Mouse (Mus musculus) midbrain, embryonic 15.5 days (tissue): ENCODE results near the gene Shc2. TPM values are rescaled to one million over a fixed set of nuclear protein-coding genes. Genes with fewer than 3 reads are reported as not detected.
A peak's percentile ranks its signal among the peaks of the same experiment; 100 is the strongest.

Source experiments
- ATAC-seq: fragments of 200-750 bp; cut with Nextera tagmentation; replicated peaks from 2 replicates; pipeline ENCODE4 v1.8.0; 2017; ENCODE audit warnings: moderate TSS enrichment
- H3K27ac ChIP-seq: fragments of 300-500 bp; sonication (generic); 2 replicates; pipeline ENCODE4 v1.5.1; 2015; ENCODE audit warnings: mild to moderate bottlenecking, inconsistent platforms
- H3K27me3 ChIP-seq: fragments of 300-500 bp; sonication (generic); replicated peaks from 2 replicates; pipeline ENCODE4 v1.6.1; 2015; ENCODE audit warnings: inconsistent platforms
- H3K36me3 ChIP-seq: fragments of 300-500 bp; sonication (generic); replicated peaks from 2 replicates; pipeline ENCODE4 v1.6.1; 2015; ENCODE audit warnings: inconsistent platforms
- H3K4me1 ChIP-seq: fragments of 300-500 bp; sonication (generic); 2 replicates; pipeline ENCODE4 v1.6.1; 2015; ENCODE audit warnings: inconsistent platforms
- H3K4me2 ChIP-seq: fragments of 300-500 bp; sonication (generic); 2 replicates; pipeline ENCODE4 v1.6.1; 2015; ENCODE audit warnings: inconsistent platforms, mild to moderate bottlenecking, moderate library complexity
- H3K4me3 ChIP-seq: fragments of 300-500 bp; sonication (generic); 2 replicates; pipeline ENCODE4 v1.5.1; 2015; ENCODE audit warnings: mild to moderate bottlenecking, inconsistent platforms
- H3K9ac ChIP-seq: fragments of 300-500 bp; sonication (generic); 2 replicates; pipeline ENCODE4 v1.6.1; 2015; ENCODE audit warnings: mild to moderate bottlenecking, inconsistent platforms
- H3K9me3 ChIP-seq: fragments of 300-500 bp; sonication (generic); 2 replicates; pipeline ENCODE4 v1.6.1; 2016; ENCODE audit warnings: inconsistent platforms
- WGBS: fragments of 180-500 bp; shearing (Covaris S2); methylation state at CpG from one replicate; pipeline ENCODE4 v1.1.7; 2015; ENCODE audit warnings: mixed read lengths; 5-methylcytosine and 5-hydroxymethylcytosine counted together
- polyA plus RNA-seq: library from polyadenylated mRNA; unstranded; fragments of >200 nt; fragmentation: Nextera tagmentation; extraction: Ambion mirVana; gene quantifications from 2 replicates; pipeline ENCODE4 v1.2.1, GENCODE M21; 2015

The Shc2 gene
- polyA plus RNA-seq, 1 experiment from 2014 or later: 30.1 TPM

DNA sequence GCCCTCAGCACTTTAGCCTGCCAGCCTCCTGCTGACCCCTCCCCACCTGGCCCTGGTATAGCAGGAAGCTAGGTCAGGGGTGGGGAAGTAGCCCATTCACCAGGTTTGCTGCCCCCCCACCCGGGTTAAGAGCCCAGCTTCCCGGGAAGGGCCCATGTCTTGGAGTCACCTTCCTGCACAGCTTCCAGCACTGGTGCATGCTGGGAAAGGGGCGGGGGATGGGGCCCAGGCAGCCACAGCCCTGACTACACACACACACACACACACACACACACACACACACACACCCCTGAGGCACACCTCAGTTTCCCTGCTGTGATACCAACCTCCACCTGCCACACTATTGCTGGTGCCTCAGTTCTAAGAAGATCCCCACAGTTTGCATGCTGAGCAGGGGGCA is 24.1 kb upstream of the Shc2 start:
- H3K4me3 ChIP-seq: no peak overlapping the region
- no peak for ATAC-seq
- no peak overlapping the region for H3K27ac ChIP-seq
- H3K9me3 ChIP-seq: no peaks in the 10 kb centered on the region
- no peak overlapping the region for H3K9ac ChIP-seq
- H3K4me1 ChIP-seq: no peaks in the 10 kb centered on the region
- H3K36me3 ChIP-seq: no peaks in the 10 kb centered on the region
- H3K4me2 ChIP-seq: no peak overlapping the region
- no peaks in the 10 kb centered on the region for H3K27me3 ChIP-seq
- WGBS: 50% methylated on average over 3 of the region's 3 CpGs

- Histone ChIP-seq H3K36me3 (no peaks in the 10 kb centered on the region), H3K4me1 (peaks cover 7% of the 10 kb centered on the region), H3K27me3 (no peaks in the 10 kb centered on the region), H3K4me3 (no peak overlapping the region), H3K9me3 (no peaks in the 10 kb centered on the region), H3K27ac (no peak overlapping the region), H3K9ac (no peak overlapping the region), H3K4me2 (no peak overlapping the region)
- WGBS: 81% methylated on average over 2 of the region's 2 CpGs
- ATAC-seq: no peak
Measured at GRCm38 (mm10) chr10:79660298-79660697, 22.6 kb upstream of the Shc2 start.

DNA sequence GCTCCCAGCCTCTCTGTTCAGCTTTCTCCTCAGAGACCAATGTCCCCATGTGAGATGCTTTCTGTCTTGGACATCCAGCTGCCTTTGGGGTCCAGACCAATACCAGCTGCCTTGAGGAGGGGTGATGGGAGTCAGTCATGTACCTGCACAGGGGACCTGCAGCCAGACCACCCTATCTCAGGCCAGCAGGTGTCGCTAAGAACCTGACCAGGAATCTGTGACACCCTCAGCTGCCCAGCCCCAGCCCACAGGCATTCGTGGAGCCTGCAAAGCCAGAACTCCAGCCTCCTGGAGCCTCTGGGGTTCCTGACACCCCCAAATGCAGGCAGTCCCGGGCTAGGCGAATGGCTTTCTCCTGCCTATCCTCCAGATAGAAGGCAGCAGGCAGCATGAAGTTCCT is 21.1 kb upstream of the Shc2 start:
- no peaks in the 10 kb centered on the region for H3K27me3 ChIP-seq
- no peak overlapping the region for H3K9ac ChIP-seq
- no peak overlapping the region for H3K27ac ChIP-seq
- H3K4me3 ChIP-seq: no peak overlapping the region
- 14% methylated on average over 4 of the region's 4 CpGs for WGBS
- no peaks in the 10 kb centered on the region for H3K36me3 ChIP-seq
- H3K9me3 ChIP-seq: no peaks in the 10 kb centered on the region
- no peak for ATAC-seq
- peaks cover 22% of the 10 kb centered on the region for H3K4me1 ChIP-seq
- H3K4me2 ChIP-seq: no peak overlapping the region

- peak; percentile 93 for ATAC-seq
- no peaks in the 10 kb centered on the region for H3K27me3 ChIP-seq
- peaks cover 23% of the 10 kb centered on the region for H3K4me1 ChIP-seq
- peak overlapping the region; percentile 79 for H3K27ac ChIP-seq
- WGBS: 8% methylated on average over 1 of the region's 1 CpGs
- no peak overlapping the region for H3K4me3 ChIP-seq
- H3K36me3 ChIP-seq: no peaks in the 10 kb centered on the region
- H3K9ac ChIP-seq: no peak overlapping the region
- no peaks in the 10 kb centered on the region for H3K9me3 ChIP-seq
- H3K4me2 ChIP-seq: peak overlapping the region; percentile 16; the same call in 1 of the 2 replicates
Measured at GRCm38 (mm10) chr10:79654946-79655395, 17.3 kb upstream of the Shc2 start.

- 84% methylated on average over 7 of the region's 7 CpGs for WGBS
- ATAC-seq: no peak
- H3K9ac ChIP-seq: no peak overlapping the region
Measured at GRCm38 (mm10) chr10:79652789-79653188, 15.1 kb upstream of the Shc2 start.

GRCm38 (mm10) chr10:79649070-79649751 is 11.5 kb upstream of the Shc2 start:
- no peaks in the 10 kb centered on the region for H3K9me3 ChIP-seq
- WGBS: 31% methylated on average over 7 of the region's 7 CpGs

More at GRCm38 (mm10) chr10:79652789-79653188, 15.1 kb upstream of the Shc2 start:
- Histone ChIP-seq H3K27ac (no peak overlapping the region), H3K4me2 (no peak overlapping the region), H3K9me3 (no peaks in the 10 kb centered on the region), H3K27me3 (no peaks in the 10 kb centered on the region), H3K4me1 (peaks cover 23% of the 10 kb centered on the region), H3K4me3 (no peak overlapping the region), H3K36me3 (no peaks in the 10 kb centered on the region)

DNA sequence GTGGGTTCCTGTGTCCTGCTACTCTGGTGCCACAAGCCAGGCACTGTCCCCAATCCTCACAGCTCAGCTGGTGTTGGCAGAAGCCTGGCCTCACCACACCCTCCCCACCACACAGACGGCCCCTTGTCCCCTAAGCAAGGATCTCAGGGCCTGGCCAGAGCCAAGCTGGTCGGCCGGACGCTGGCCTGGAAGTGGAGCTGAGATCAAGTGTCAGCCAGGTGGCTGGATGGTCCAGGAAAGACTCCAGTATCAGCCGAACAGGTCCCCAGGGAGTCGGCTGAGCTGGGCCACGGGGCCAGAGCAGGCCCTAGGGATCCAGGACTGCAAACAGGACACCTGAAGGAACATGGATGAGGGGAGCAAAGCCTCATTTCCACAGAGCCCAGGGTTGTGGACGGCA is 8.0 kb upstream of the Shc2 start, which contains the start of gene Odf3l2:
Gene Odf3l2, minus strand, starts transcription at position 28 of the 400 bp plus-strand sequence.
- Histone ChIP-seq H3K4me3 (no peak within 1 kb of the TSS), H3K27me3 (no peaks in the 10 kb centered on the region), H3K27ac (no peak within 1 kb of the TSS), H3K4me1 (no peaks in the 10 kb centered on the region), H3K4me2 (no peak within 1 kb of the TSS), H3K36me3 (no peaks in the 10 kb centered on the region), H3K9ac (no peak within 1 kb of the TSS), H3K9me3 (no peaks in the 10 kb centered on the region)
- ATAC-seq: no peak
- WGBS: 79% methylated on average over 8 of the region's 8 CpGs

More at GRCm38 (mm10) chr10:79649070-79649751, 11.5 kb upstream of the Shc2 start:
- no peak overlapping the region for H3K27ac ChIP-seq
- ATAC-seq: no peak; the same call in 1 of the 2 replicates
- H3K4me1 ChIP-seq: peaks cover 5% of the 10 kb centered on the region
- H3K27me3 ChIP-seq: no peaks in the 10 kb centered on the region
- no peaks in the 10 kb centered on the region for H3K36me3 ChIP-seq
- H3K9ac ChIP-seq: no peak overlapping the region
- no peak overlapping the region for H3K4me3 ChIP-seq
- H3K4me2 ChIP-seq: no peak overlapping the region

DNA sequence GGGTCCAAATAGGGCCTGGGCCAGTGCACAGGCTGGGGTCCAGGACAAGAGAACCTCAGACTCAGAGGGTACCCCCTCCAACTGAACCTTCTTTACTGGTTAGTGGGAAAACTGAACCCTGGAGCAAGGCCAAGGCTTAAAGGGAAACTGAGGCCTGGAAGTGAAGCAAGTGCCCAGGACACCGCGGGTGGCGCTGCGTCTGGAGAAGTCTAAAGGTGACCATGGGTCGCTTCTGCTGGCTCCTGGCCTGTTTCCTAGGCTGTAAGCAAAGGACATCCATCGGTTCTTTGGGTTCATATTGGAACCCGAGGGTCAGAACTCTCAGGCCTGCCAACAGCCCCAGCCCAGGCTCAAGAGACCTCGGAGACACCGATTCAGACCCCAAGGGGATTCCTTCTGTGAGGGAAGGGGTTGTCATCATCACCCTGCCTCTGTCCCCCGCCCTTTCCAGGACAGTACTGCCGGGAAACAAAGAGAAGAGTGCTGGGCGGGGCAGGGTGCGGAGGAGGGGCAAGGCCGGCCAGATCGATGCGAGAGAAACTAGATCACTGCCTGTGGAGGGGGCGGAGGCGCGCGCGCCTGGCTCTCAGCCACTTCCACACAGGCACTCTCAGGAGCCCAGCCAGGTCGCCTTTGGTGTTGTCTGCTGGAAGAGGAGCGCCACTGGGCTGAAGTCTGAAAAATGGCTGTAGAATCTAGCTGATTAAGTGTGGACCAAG is 927 bp upstream of the Shc2 start:
- H3K4me3 ChIP-seq: peak overlapping the region; percentile 72; the same call in 1 of the 2 replicates
- H3K9ac ChIP-seq: no peak overlapping the region
- H3K36me3 ChIP-seq: no peaks in the 10 kb centered on the region
- no peak for ATAC-seq
- no peaks in the 10 kb centered on the region for H3K9me3 ChIP-seq
- H3K4me1 ChIP-seq: peaks cover 23% of the 10 kb centered on the region
- no peak overlapping the region for H3K27ac ChIP-seq
- WGBS: 4% methylated on average over 23 of the region's 23 CpGs
- peaks cover 17% of the 10 kb centered on the region for H3K27me3 ChIP-seq
- peak overlapping the region; percentile 75 for H3K4me2 ChIP-seq

DNA sequence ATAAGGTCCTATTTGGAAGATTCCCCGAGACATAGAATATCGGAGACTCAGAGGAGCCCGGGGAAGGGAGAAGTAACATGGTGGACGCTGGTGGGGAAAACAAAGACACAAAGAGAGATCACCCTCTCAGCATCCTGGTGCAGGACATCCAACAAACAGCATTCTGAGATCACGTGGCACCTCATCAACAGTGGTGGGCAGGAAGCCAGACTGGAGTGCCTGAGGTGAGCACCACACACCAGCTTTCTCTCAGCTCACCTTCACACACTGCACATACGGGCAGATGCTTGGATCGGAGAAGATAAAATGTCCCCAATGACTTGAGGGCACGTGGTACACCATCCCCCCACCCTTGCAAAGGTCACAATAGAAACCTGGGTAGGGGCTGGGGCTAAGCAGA is 1.4 kb downstream of the Shc2 start:
- 79% methylated on average over 8 of the region's 8 CpGs for WGBS
- H3K9ac ChIP-seq: peak overlapping the region; percentile 84; the same call in 1 of the 2 replicates
- no peak for ATAC-seq

GRCm38 (mm10) chr10:79633006-79633777 is 4.5 kb downstream of the Shc2 start:
- H3K36me3 ChIP-seq: no peaks in the 10 kb centered on the region
- no peak overlapping the region for H3K4me3 ChIP-seq
- H3K27me3 ChIP-seq: no peaks in the 10 kb centered on the region
- no peak overlapping the region for H3K4me2 ChIP-seq
- H3K9me3 ChIP-seq: no peaks in the 10 kb centered on the region
- no peak overlapping the region for H3K27ac ChIP-seq
- H3K9ac ChIP-seq: no peak overlapping the region
- H3K4me1 ChIP-seq: peaks cover 11% of the 10 kb centered on the region
- no peak for ATAC-seq
- 82% methylated on average over 17 of the region's 17 CpGs for WGBS

More for the DNA sequence above, 1.4 kb downstream of the Shc2 start:
- Histone ChIP-seq H3K27ac (peak overlapping the region; percentile 91), H3K4me2 (peak overlapping the region; percentile 75), H3K36me3 (no peaks in the 10 kb centered on the region), H3K4me3 (peak overlapping the region; percentile 72), H3K4me1 (peaks cover 23% of the 10 kb centered on the region), H3K27me3 (peaks cover 17% of the 10 kb centered on the region), H3K9me3 (no peaks in the 10 kb centered on the region)

DNA sequence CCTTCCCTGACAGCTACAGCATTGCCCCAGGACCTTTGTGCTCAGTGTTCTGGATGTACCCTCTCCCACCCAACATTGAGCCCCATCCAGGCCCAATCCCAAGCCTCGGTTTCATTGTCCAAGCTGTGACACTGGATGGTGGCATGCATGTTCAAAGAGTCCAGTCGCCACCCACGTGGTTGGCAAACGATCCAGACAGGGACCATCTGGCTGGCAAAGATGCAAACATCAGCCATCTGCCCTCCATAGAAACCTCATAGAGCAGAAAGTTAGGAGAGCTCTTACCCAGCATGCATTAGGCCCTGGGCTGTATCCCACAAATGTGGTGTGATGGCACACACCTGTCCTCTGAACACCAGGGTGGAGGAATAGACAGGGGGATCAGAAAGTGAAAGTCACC is 6.3 kb downstream of the Shc2 start:
- H3K4me2 ChIP-seq: no peak overlapping the region
- no peaks in the 10 kb centered on the region for H3K9me3 ChIP-seq
- H3K9ac ChIP-seq: no peak overlapping the region
- no peak overlapping the region for H3K4me3 ChIP-seq
- ATAC-seq: no peak
- H3K4me1 ChIP-seq: peaks cover 5% of the 10 kb centered on the region
- H3K27ac ChIP-seq: no peak overlapping the region
- WGBS: 77% methylated on average over 4 of the region's 4 CpGs
- H3K27me3 ChIP-seq: no peaks in the 10 kb centered on the region
- H3K36me3 ChIP-seq: no peaks in the 10 kb centered on the region

- H3K9ac ChIP-seq: no peak overlapping the region
- H3K27me3 ChIP-seq: no peaks in the 10 kb centered on the region
- no peak overlapping the region for H3K4me3 ChIP-seq
- WGBS: 85% methylated on average over 5 of the region's 5 CpGs
- ATAC-seq: no peak
- H3K4me1 ChIP-seq: no peaks in the 10 kb centered on the region
- no peaks in the 10 kb centered on the region for H3K9me3 ChIP-seq
- no peak overlapping the region for H3K4me2 ChIP-seq
- no peak overlapping the region for H3K27ac ChIP-seq
- no peaks in the 10 kb centered on the region for H3K36me3 ChIP-seq
Measured at GRCm38 (mm10) chr10:79628377-79628776, 9.3 kb downstream of the Shc2 start.
